ENCODE assay signal across 8 mouse cellular contexts in genomic region chr6:39562166-39563015, GRCm38 (mm10). TPM values are rescaled to one million over a fixed set of nuclear protein-coding genes. Genes with fewer than 3 reads are reported as not detected.
DNase-seq lines count a peak whose midpoint lies in the region; ATAC-seq and TF ChIP-seq lines count a peak whose summit lies in the region.

No protein-coding gene starts in this region.

- H3K36me3 ChIP-seq in C2C12 (ENCODE audit: control insufficient read depth, insufficient read depth): no peaks in the 10 kb centered on the region
- no peaks in the 10 kb centered on the region for H3K36me3 ChIP-seq in embryonic facial prominence, embryonic 15.5 days
- no peaks in the 10 kb centered on the region for H3K36me3 ChIP-seq in heart, embryonic 10.5 days
- no peaks in the 10 kb centered on the region for H3K36me3 ChIP-seq in kidney, embryonic 14.5 days (ENCODE audit: control insufficient read depth, insufficient read depth, low read length)
- no peaks in the 10 kb centered on the region for H3K36me3 ChIP-seq in limb, embryonic 13.5 days
- no peaks in the 10 kb centered on the region for H3K36me3 ChIP-seq in midbrain, embryonic 15.5 days (replicated peaks)

- H3K27me3 ChIP-seq in C2C12 (ENCODE audit: control insufficient read depth, insufficient read depth, insufficient read length): no peaks in the 10 kb centered on the region
- no peaks in the 10 kb centered on the region for H3K27me3 ChIP-seq in embryonic facial prominence, embryonic 15.5 days
- no peaks in the 10 kb centered on the region for H3K27me3 ChIP-seq in heart, embryonic 10.5 days (ENCODE audit: insufficient read depth, poor library complexity, severe bottlenecking)
- H3K27me3 ChIP-seq in kidney, embryonic 14.5 days (ENCODE audit: control insufficient read depth, insufficient read depth, low read length): no peaks in the 10 kb centered on the region
- no peaks in the 10 kb centered on the region for H3K27me3 ChIP-seq in limb, embryonic 13.5 days
- H3K27me3 ChIP-seq in midbrain, embryonic 15.5 days (replicated peaks): no peaks in the 10 kb centered on the region

- TF ChIP-seq CTCF in C2C12 (IDR thresholded peaks at IDR 0.05; ENCODE audit: control insufficient read depth, insufficient read depth, insufficient read length): peak; percentile 37

- ATAC-seq in embryonic facial prominence, embryonic 15.5 days (ENCODE audit: insufficient number of reproducible peaks, low FRiP score, low TSS enrichment, low read depth): no peak
- ATAC-seq in kidney, embryonic 14.5 days (ENCODE audit: low FRiP score, low TSS enrichment): peak; percentile 40; the same call in 1 of the 2 replicates
- ATAC-seq in limb, embryonic 13.5 days (ENCODE audit: low FRiP score, low read depth): peak; percentile 41; the same call in 1 of the 2 replicates
- peak; percentile 41; the same call in 1 of the 2 replicates for ATAC-seq in midbrain, embryonic 15.5 days (replicated peaks)

- H3K27ac ChIP-seq in embryonic facial prominence, embryonic 15.5 days (replicated peaks): no peak overlapping the region
- no peak overlapping the region for H3K27ac ChIP-seq in heart, embryonic 10.5 days
- H3K27ac ChIP-seq in kidney, embryonic 14.5 days (ENCODE audit: low read depth, low read length): no peak overlapping the region
- H3K27ac ChIP-seq in limb, embryonic 13.5 days: no peak overlapping the region
- no peak overlapping the region for H3K27ac ChIP-seq in midbrain, embryonic 15.5 days

- 19% methylated on average over 23 of the region's 23 CpGs for WGBS in embryonic facial prominence, embryonic 15.5 days
- WGBS in heart, embryonic 10.5 days: 15% methylated on average over 23 of the region's 23 CpGs
- 21% methylated on average over 23 of the region's 23 CpGs for WGBS in kidney, embryonic 14.5 days
- 24% methylated on average over 23 of the region's 23 CpGs for WGBS in limb, embryonic 13.5 days
- 23% methylated on average over 23 of the region's 23 CpGs for WGBS in midbrain, embryonic 15.5 days

- no peaks in the 10 kb centered on the region for H3K9me3 ChIP-seq in embryonic facial prominence, embryonic 15.5 days (replicated peaks)
- no peaks in the 10 kb centered on the region for H3K9me3 ChIP-seq in heart, embryonic 10.5 days
- no peaks in the 10 kb centered on the region for H3K9me3 ChIP-seq in kidney, embryonic 14.5 days (ENCODE audit: control insufficient read depth, low read length)
- no peaks in the 10 kb centered on the region for H3K9me3 ChIP-seq in limb, embryonic 13.5 days
- H3K9me3 ChIP-seq in midbrain, embryonic 15.5 days: no peaks in the 10 kb centered on the region

- peaks cover 25% of the 10 kb centered on the region for H3K4me1 ChIP-seq in embryonic facial prominence, embryonic 15.5 days
- H3K4me1 ChIP-seq in heart, embryonic 10.5 days: peaks cover 22% of the 10 kb centered on the region
- H3K4me1 ChIP-seq in kidney, embryonic 14.5 days (ENCODE audit: control insufficient read depth, insufficient read depth, low read length): 0 out of 2 replicates have a peak, but pooled peaks cover 11% of the 10 kb centered on the region
- H3K4me1 ChIP-seq in limb, embryonic 13.5 days: peaks cover 18% of the 10 kb centered on the region
- H3K4me1 ChIP-seq in midbrain, embryonic 15.5 days: peaks cover 22% of the 10 kb centered on the region

- no peaks in the 10 kb centered on the region for H3K79me3 ChIP-seq in C2C12 (ENCODE audit: low read depth)

- no peak overlapping the region for H3K9ac ChIP-seq in embryonic facial prominence, embryonic 15.5 days
- H3K9ac ChIP-seq in kidney, embryonic 14.5 days (ENCODE audit: low read depth, low read length): no peak overlapping the region
- no peak overlapping the region for H3K9ac ChIP-seq in limb, embryonic 13.5 days
- H3K9ac ChIP-seq in midbrain, embryonic 15.5 days: no peak overlapping the region

- H3K79me2 ChIP-seq in C2C12 (ENCODE audit: control insufficient read depth, insufficient read depth): no peaks in the 10 kb centered on the region

- peak overlapping the region; percentile 6 for H3ac ChIP-seq in C2C12 (ENCODE audit: control insufficient read depth, insufficient read length, low read depth)

- H3K4me3 ChIP-seq in C2C12 (ENCODE audit: insufficient read depth, poor library complexity, severe bottlenecking): no peak overlapping the region
- peak overlapping the region; percentile 24 for H3K4me3 ChIP-seq in embryonic facial prominence, embryonic 15.5 days (replicated peaks)
- H3K4me3 ChIP-seq in heart, embryonic 10.5 days: peak overlapping the region; percentile 47
- no peak overlapping the region for H3K4me3 ChIP-seq in kidney, embryonic 14.5 days (ENCODE audit: low read length)
- no peak overlapping the region for H3K4me3 ChIP-seq in limb, embryonic 13.5 days
- H3K4me3 ChIP-seq in midbrain, embryonic 15.5 days: 0 out of 2 replicates have a peak overlapping the region, but pooled peaks have one; percentile 7

- peak overlapping the region; percentile 37 for H3K4me2 ChIP-seq in embryonic facial prominence, embryonic 15.5 days (replicated peaks)
- H3K4me2 ChIP-seq in kidney, embryonic 14.5 days (replicated peaks; ENCODE audit: low read depth, low read length): 0 out of 2 replicates have a peak overlapping the region, but pooled peaks have one; percentile 18
- H3K4me2 ChIP-seq in limb, embryonic 13.5 days (replicated peaks): peak overlapping the region; percentile 28
- peak overlapping the region; percentile 33 for H3K4me2 ChIP-seq in midbrain, embryonic 15.5 days

- peak; percentile 95 for DNase-seq in brain, adult 2 months (ENCODE audit: low read depth, low spot score)
- peak; percentile 88 for DNase-seq in heart, embryonic 10.5 days (ENCODE audit: low spot score)
- peak; percentile 52 to 75 for DNase-seq in spleen, postnatal 10 days (ENCODE audit: low spot score in 2 of 2)

TF ChIP-seq in C2C12, 6 proteins besides CTCF, POLR2A, EP300 and RAD21:
- TF ChIP-seq MYOG (IDR thresholded peaks at IDR 0.05; ENCODE audit: control insufficient read depth, extremely low read depth, insufficient read length) (no peak), CEBPB (IDR thresholded peaks at IDR 0.05; ENCODE audit: low read depth) (no peak), USF1 (IDR thresholded peaks at IDR 0.05; ENCODE audit: low read depth) (no peak), MYOD1 (IDR thresholded peaks at IDR 0.05; ENCODE audit: control insufficient read depth, insufficient read length, low read depth) (no peak), MAX (IDR thresholded peaks at IDR 0.05) (no peak), FOSL1 (IDR thresholded peaks at IDR 0.05; ENCODE audit: insufficient read depth, low read length, poor library complexity, severe bottlenecking) (no peak)

RNA-seq across cellular contexts. Expression of gene Dennd2a, which starts 4.7 kb away (rescaled TPM):
- 11.5 TPM for polyA plus RNA-seq in C2C12 (2012; fragmentation: generic; extraction: Trizol)
- 21.1 and 22.7 TPM in 2 replicates for polyA plus RNA-seq in embryonic facial prominence, embryonic 15.5 days (2015; fragmentation: Nextera tagmentation; extraction: Ambion mirVana)
- 22.8 and 29.6 TPM in 2 replicates for polyA plus RNA-seq in heart, embryonic 10.5 days (2016; fragmentation: Nextera tagmentation; extraction: Ambion mirVana)
- polyA plus RNA-seq in kidney, embryonic 14.5 days (2014; fragmentation: Nextera tagmentation; extraction: Ambion mirVana): 23.3 and 31.8 TPM in 2 replicates
- polyA plus RNA-seq in limb, embryonic 13.5 days (2015; fragmentation: Nextera tagmentation; extraction: Ambion mirVana): 25.8 and 30.1 TPM in 2 replicates
- polyA plus RNA-seq in midbrain, embryonic 15.5 days (2015; fragmentation: Nextera tagmentation; extraction: Ambion mirVana): 21.0 and 21.2 TPM in 2 replicates

RNA-seq across cellular contexts. Expression of gene Adck2, which starts 11.3 kb away (rescaled TPM):
- 5.8 TPM for polyA plus RNA-seq in C2C12 (2012; fragmentation: generic; extraction: Trizol)
- 36.5 and 44.9 TPM in 2 replicates for polyA plus RNA-seq in embryonic facial prominence, embryonic 15.5 days (2015; fragmentation: Nextera tagmentation; extraction: Ambion mirVana)
- polyA plus RNA-seq in heart, embryonic 10.5 days (2016; fragmentation: Nextera tagmentation; extraction: Ambion mirVana): 16.5 and 16.8 TPM in 2 replicates
- polyA plus RNA-seq in kidney, embryonic 14.5 days (2014; fragmentation: Nextera tagmentation; extraction: Ambion mirVana): 13.8 and 24.4 TPM in 2 replicates
- 41.9 and 42.8 TPM in 2 replicates for polyA plus RNA-seq in limb, embryonic 13.5 days (2015; fragmentation: Nextera tagmentation; extraction: Ambion mirVana)
- 46.3 and 53.6 TPM in 2 replicates for polyA plus RNA-seq in midbrain, embryonic 15.5 days (2015; fragmentation: Nextera tagmentation; extraction: Ambion mirVana)

RNA-seq across cellular contexts. Expression of gene Gm42420, which starts 23.2 kb away (rescaled TPM):
- not detected for polyA plus RNA-seq in C2C12 (2012; fragmentation: generic; extraction: Trizol)
- 0.83 and 1.3 TPM in 2 replicates for polyA plus RNA-seq in embryonic facial prominence, embryonic 15.5 days (2015; fragmentation: Nextera tagmentation; extraction: Ambion mirVana)
- polyA plus RNA-seq in heart, embryonic 10.5 days (2016; fragmentation: Nextera tagmentation; extraction: Ambion mirVana): 1.5 TPM in 1 of 2 replicates, not detected in the other
- 2.1 TPM in 1 of 2 replicates, not detected in the other for polyA plus RNA-seq in kidney, embryonic 14.5 days (2014; fragmentation: Nextera tagmentation; extraction: Ambion mirVana)
- 1.0 and 3.4 TPM in 2 replicates for polyA plus RNA-seq in limb, embryonic 13.5 days (2015; fragmentation: Nextera tagmentation; extraction: Ambion mirVana)
- polyA plus RNA-seq in midbrain, embryonic 15.5 days (2015; fragmentation: Nextera tagmentation; extraction: Ambion mirVana): 0.88 and 2.6 TPM in 2 replicates

RNA-seq across cellular contexts. Expression of gene Ndufb2, which starts 30.0 kb away (rescaled TPM):
- 243 TPM for polyA plus RNA-seq in C2C12 (2012; fragmentation: generic; extraction: Trizol)
- polyA plus RNA-seq in embryonic facial prominence, embryonic 15.5 days (2015; fragmentation: Nextera tagmentation; extraction: Ambion mirVana): 332 and 334 TPM in 2 replicates
- 404 and 515 TPM in 2 replicates for polyA plus RNA-seq in heart, embryonic 10.5 days (2016; fragmentation: Nextera tagmentation; extraction: Ambion mirVana)
- polyA plus RNA-seq in kidney, embryonic 14.5 days (2014; fragmentation: Nextera tagmentation; extraction: Ambion mirVana): 304 and 445 TPM in 2 replicates
- 333 and 336 TPM in 2 replicates for polyA plus RNA-seq in limb, embryonic 13.5 days (2015; fragmentation: Nextera tagmentation; extraction: Ambion mirVana)
- polyA plus RNA-seq in midbrain, embryonic 15.5 days (2015; fragmentation: Nextera tagmentation; extraction: Ambion mirVana): 389 and 418 TPM in 2 replicates

Comparison
In these comparisons a context has a peak if more than half of its experiments do, and no peak if none do; other contexts are left out.
1. H3K4me3 ChIP-seq: peak in embryonic facial prominence, embryonic 15.5 days (single experiment), heart, embryonic 10.5 days (single experiment) and midbrain, embryonic 15.5 days (single experiment); none in C2C12 (single experiment), kidney, embryonic 14.5 days (single experiment) and limb, embryonic 13.5 days (single experiment).
2. Peak in every context shown above with its lines, with median percentiles within 50 percentile points of each other: DNase-seq and H3K4me2 ChIP-seq.